Mouse (Mus musculus): ENCODE measurements around the gene Tmem216. TPM values are rescaled to one million over a fixed set of nuclear protein-coding genes. Genes with fewer than 3 reads are reported as not detected.

Gene Tmem216
- total and polyA plus RNA-seq, 2 experiments from 2014 or later: 26.9 to 46.4 TPM

GRCm38 (mm10) chr19:10599648-10600047 is 43.6 kb upstream of the Tmem216 start:
- Histone ChIP-seq H3K36me3 (ENCODE audit: insufficient read depth) (peaks cover 21% of the 10 kb centered on the region), H3K4me2 (ENCODE audit: low read depth) (no peak overlapping the region), H3K4me1 (ENCODE audit: insufficient read depth) (peaks cover 3% of the 10 kb centered on the region; the same call in 1 of the 2 replicates), H3K27ac (ENCODE audit: low read depth, low read length) (no peak overlapping the region), H3K27me3 (ENCODE audit: insufficient read depth, low read length) (no peaks in the 10 kb centered on the region), H3K9ac (no peak overlapping the region), H3K4me3 (ENCODE audit: low read depth, low read length) (no peak overlapping the region), H3K9me3 (ENCODE audit: low read length) (no peaks in the 10 kb centered on the region)
- ATAC-seq: no peak
- no peak for DNase-seq
- TF ChIP-seq CTCF (IDR thresholded peaks at IDR 0.05; ENCODE audit: low read depth): no peak
- 96% methylated on average over 2 of the region's 2 CpGs for WGBS

GRCm38 (mm10) chr19:10598188-10598587 is 42.1 kb upstream of the Tmem216 start:
- no peak for DNase-seq
- Histone ChIP-seq H3K4me1 (ENCODE audit: insufficient read depth) (no peaks in the 10 kb centered on the region), H3K27me3 (ENCODE audit: insufficient read depth, low read length) (no peaks in the 10 kb centered on the region), H3K36me3 (ENCODE audit: insufficient read depth) (peaks cover 34% of the 10 kb centered on the region), H3K4me2 (ENCODE audit: low read depth) (no peak overlapping the region), H3K9ac (no peak overlapping the region), H3K27ac (ENCODE audit: low read depth, low read length) (no peak overlapping the region), H3K4me3 (ENCODE audit: low read depth, low read length) (no peak overlapping the region), H3K9me3 (ENCODE audit: low read length) (no peaks in the 10 kb centered on the region)
- no peak for ATAC-seq
- WGBS: 33% methylated on average over 3 of the region's 3 CpGs
- TF ChIP-seq CTCF (IDR thresholded peaks at IDR 0.05; ENCODE audit: low read depth): peak; percentile 31; the same call in 1 of the 2 replicates

GRCm38 (mm10) chr19:10591659-10592377 is 35.8 kb upstream of the Tmem216 start:
- H3K9ac ChIP-seq: no peak overlapping the region
- DNase-seq (no peak), ATAC-seq (no peak)
- H3K27me3 ChIP-seq (ENCODE audit: insufficient read depth, low read length): no peaks in the 10 kb centered on the region
- no peak overlapping the region for H3K4me3 ChIP-seq (ENCODE audit: low read depth, low read length)
- no peak overlapping the region for H3K4me2 ChIP-seq (ENCODE audit: low read depth)
- H3K36me3 ChIP-seq (ENCODE audit: insufficient read depth): peaks cover 51% of the 10 kb centered on the region
- H3K4me1 ChIP-seq (ENCODE audit: insufficient read depth): no peaks in the 10 kb centered on the region
- WGBS: 96% methylated on average over 6 of the region's 6 CpGs
- TF ChIP-seq CTCF (IDR thresholded peaks at IDR 0.05; ENCODE audit: low read depth): no peak
- no peak overlapping the region for H3K27ac ChIP-seq (ENCODE audit: low read depth, low read length)
- H3K9me3 ChIP-seq (ENCODE audit: low read length): no peaks in the 10 kb centered on the region

GRCm38 (mm10) chr19:10590301-10590700 is 34.3 kb upstream of the Tmem216 start:
- no peak overlapping the region for H3K9ac ChIP-seq
- H3K4me3 ChIP-seq (ENCODE audit: low read depth, low read length): no peak overlapping the region
- TF ChIP-seq CTCF (IDR thresholded peaks at IDR 0.05; ENCODE audit: low read depth): no peak
- H3K27ac ChIP-seq (ENCODE audit: low read depth, low read length): no peak overlapping the region
- H3K36me3 ChIP-seq (ENCODE audit: insufficient read depth): peaks cover 41% of the 10 kb centered on the region
- DNase-seq: no peak
- WGBS: 73% methylated on average over 3 of the region's 3 CpGs
- H3K27me3 ChIP-seq (ENCODE audit: insufficient read depth, low read length): no peaks in the 10 kb centered on the region
- H3K9me3 ChIP-seq (ENCODE audit: low read length): no peaks in the 10 kb centered on the region
- no peak overlapping the region for H3K4me2 ChIP-seq (ENCODE audit: low read depth)
- no peak for ATAC-seq
- H3K4me1 ChIP-seq (ENCODE audit: insufficient read depth): no peaks in the 10 kb centered on the region

GRCm38 (mm10) chr19:10589127-10589857 is 33.3 kb upstream of the Tmem216 start:
- Histone ChIP-seq H3K27me3 (ENCODE audit: insufficient read depth, low read length) (no peaks in the 10 kb centered on the region), H3K9me3 (ENCODE audit: low read length) (no peaks in the 10 kb centered on the region), H3K4me3 (ENCODE audit: low read depth, low read length) (no peak overlapping the region), H3K27ac (ENCODE audit: low read depth, low read length) (no peak overlapping the region), H3K4me1 (ENCODE audit: insufficient read depth) (no peaks in the 10 kb centered on the region), H3K4me2 (ENCODE audit: low read depth) (no peak overlapping the region), H3K9ac (no peak overlapping the region), H3K36me3 (ENCODE audit: insufficient read depth) (peaks cover 34% of the 10 kb centered on the region)
- DNase-seq (no peak), ATAC-seq (no peak)
- WGBS: 72% methylated on average over 5 of the region's 5 CpGs
- no peak for TF ChIP-seq CTCF (IDR thresholded peaks at IDR 0.05; ENCODE audit: low read depth)

- Histone ChIP-seq H3K9ac (no peak overlapping the region), H3K4me2 (ENCODE audit: low read depth) (no peak overlapping the region), H3K36me3 (ENCODE audit: insufficient read depth) (peaks cover 14% of the 10 kb centered on the region; the same call in 1 of the 2 replicates), H3K4me1 (ENCODE audit: insufficient read depth) (no peaks in the 10 kb centered on the region), H3K4me3 (ENCODE audit: low read depth, low read length) (no peak overlapping the region), H3K27me3 (ENCODE audit: insufficient read depth, low read length) (no peaks in the 10 kb centered on the region), H3K27ac (ENCODE audit: low read depth, low read length) (no peak overlapping the region), H3K9me3 (ENCODE audit: low read length) (no peaks in the 10 kb centered on the region)
- WGBS: 89% methylated on average over 8 of the region's 8 CpGs
- ATAC-seq (no peak), DNase-seq (no peak)
- TF ChIP-seq CTCF (IDR thresholded peaks at IDR 0.05; ENCODE audit: low read depth): no peak
These were observed 31.2 kb upstream of the Tmem216 start for GRCm38 (mm10) chr19:10587231-10587630.

GRCm38 (mm10) chr19:10585112-10585511 is 29.1 kb upstream of the Tmem216 start:
- H3K27me3 ChIP-seq (ENCODE audit: insufficient read depth, low read length): no peaks in the 10 kb centered on the region
- H3K27ac ChIP-seq (ENCODE audit: low read depth, low read length): no peak overlapping the region
- no peak overlapping the region for H3K9ac ChIP-seq
- ATAC-seq: no peak
- H3K9me3 ChIP-seq (ENCODE audit: low read length): no peaks in the 10 kb centered on the region
- no peak overlapping the region for H3K4me3 ChIP-seq (ENCODE audit: low read depth, low read length)
- H3K4me1 ChIP-seq (ENCODE audit: insufficient read depth): no peaks in the 10 kb centered on the region
- no peak overlapping the region for H3K4me2 ChIP-seq (ENCODE audit: low read depth)
- no peak for DNase-seq
- no peak for TF ChIP-seq CTCF (IDR thresholded peaks at IDR 0.05; ENCODE audit: low read depth)
- peaks cover 9% of the 10 kb centered on the region; the same call in 1 of the 2 replicates for H3K36me3 ChIP-seq (ENCODE audit: insufficient read depth)
- 93% methylated on average over 8 of the region's 8 CpGs for WGBS

All from forebrain, postnatal 0 days (tissue).